8 mouse cellular contexts compared by ENCODE assay signal in the genomic region with DNA sequence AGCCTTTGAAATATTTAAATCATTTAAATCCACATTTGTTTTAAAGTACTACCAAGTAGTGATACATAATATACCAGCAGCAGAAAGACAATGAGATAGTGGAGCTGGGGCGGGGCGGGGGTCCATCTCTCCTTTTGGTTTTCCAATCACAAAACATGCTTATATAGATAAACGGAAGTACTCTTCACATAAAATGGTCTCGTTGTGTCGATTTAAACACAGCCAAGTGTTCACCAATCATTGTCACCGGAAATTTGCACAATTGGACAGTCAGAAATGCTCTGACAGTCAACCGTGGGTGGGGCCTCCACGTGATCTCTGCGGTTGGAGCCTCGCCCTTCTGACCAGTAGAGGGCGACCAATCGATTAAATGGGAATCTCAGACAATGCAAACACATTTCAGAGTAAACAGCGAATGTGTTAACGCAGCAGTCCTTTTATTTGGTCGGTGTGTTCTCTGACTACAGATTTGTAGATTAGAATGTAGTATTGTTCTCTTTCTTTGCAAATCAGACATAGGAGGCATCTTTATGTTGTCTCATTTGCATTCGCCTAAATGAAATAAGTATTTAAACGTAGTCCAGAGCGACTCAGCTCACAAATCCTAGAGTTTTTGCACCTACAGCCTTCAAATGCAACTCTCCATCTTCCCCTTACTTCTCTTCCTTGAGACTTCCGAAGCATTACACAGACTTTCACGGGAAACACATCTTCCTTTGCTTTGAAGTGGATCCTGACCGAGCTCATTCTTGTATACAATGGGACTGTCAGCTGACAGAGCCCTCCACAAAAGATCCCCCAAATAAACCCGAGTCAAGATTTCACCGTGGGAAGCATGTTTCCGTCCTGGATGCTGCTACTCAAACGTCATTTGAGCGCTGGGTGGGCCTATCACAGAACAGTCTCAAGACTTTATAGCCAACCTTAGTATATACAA. TPM values are rescaled to one million over a fixed set of nuclear protein-coding genes. Genes with fewer than 3 reads are reported as not detected.
A peak's percentile ranks its signal among the peaks of the same experiment; 100 is the strongest.
DNase-seq lines count a peak whose midpoint lies in the region; ATAC-seq lines count a peak whose summit lies in the region.

No protein-coding gene starts in this region.

- H3K4me2 ChIP-seq in hindbrain, embryonic 12.5 days (replicated peaks) = peak overlapping the region; percentile 59

- 9% methylated on average over 26 of the region's 26 CpGs for WGBS in hindbrain, embryonic 12.5 days

- peak; percentile 95 for DNase-seq in NIH3T3 (ENCODE audit: low read depth)
- peak; percentile 96 to 97 for DNase-seq in cerebellum, postnatal 10 days
- peak; percentile 84 to 89 for DNase-seq in frontal cortex, postnatal 10 days (ENCODE audit: low spot score in 2 of 2)
- peak; percentile 89 to 96 for DNase-seq in layer of hippocampus, postnatal 14 days (ENCODE audit: low spot score in 2 of 2)
- DNase-seq in lung, postnatal 14 days = peak; percentile 89
- peak; percentile 57 for DNase-seq in retina, adult 2 months (ENCODE audit: low read depth, low spot score)
- DNase-seq in thymus, postnatal 36 days = peak; percentile 89 to 90

- H3K27ac ChIP-seq in hindbrain, embryonic 12.5 days = peak overlapping the region; percentile 94

- no peaks in the 10 kb centered on the region for H3K9me3 ChIP-seq in hindbrain, embryonic 12.5 days (replicated peaks)

- H3K4me1 ChIP-seq in hindbrain, embryonic 12.5 days = peaks cover 21% of the 10 kb centered on the region

- H3K4me3 ChIP-seq in hindbrain, embryonic 12.5 days = peak overlapping the region; percentile 32

- H3K27me3 ChIP-seq in hindbrain, embryonic 12.5 days = 0 out of 2 replicates have a peak, but pooled peaks cover 2% of the 10 kb centered on the region

- peak overlapping the region; percentile 39; the same call in 1 of the 2 replicates for H3K9ac ChIP-seq in hindbrain, embryonic 12.5 days

- ATAC-seq in hindbrain, embryonic 12.5 days (ENCODE audit: low FRiP score) = peak; percentile 87

- H3K36me3 ChIP-seq in hindbrain, embryonic 12.5 days = no peaks in the 10 kb centered on the region

RNA-seq across cellular contexts. Expression of gene Ccn6, which starts 8.3 kb away (rescaled TPM):
- polyA plus RNA-seq in hindbrain, embryonic 12.5 days (2016; fragmentation: Nextera tagmentation; extraction: Ambion mirVana) = 0.31 and 1.3 TPM in 2 replicates
- total RNA-seq in layer of hippocampus, postnatal 14 days (2021) = under 1 TPM; 0.45 to 0.53 TPM

RNA-seq across cellular contexts. Expression of gene Tube1, which starts 38.1 kb away (rescaled TPM):
- polyA plus RNA-seq in hindbrain, embryonic 12.5 days (2016; fragmentation: Nextera tagmentation; extraction: Ambion mirVana) = 14.4 and 18.5 TPM in 2 replicates
- total RNA-seq in layer of hippocampus, postnatal 14 days (2021) = 1 to 10 TPM; 3.8 to 4.7 TPM

RNA-seq across cellular contexts. Expression of gene Fam229b, which starts 38.2 kb away (rescaled TPM):
- polyA plus RNA-seq in hindbrain, embryonic 12.5 days (2016; fragmentation: Nextera tagmentation; extraction: Ambion mirVana) = 18.4 and 20.8 TPM in 2 replicates
- total RNA-seq in layer of hippocampus, postnatal 14 days (2021) = 10 to 100 TPM; 15.1 to 17.6 TPM

Comparison
In these comparisons a context has a peak if more than half of its experiments do, and no peak if none do; other contexts are left out.
1. Peak in every context shown above with its lines: DNase-seq, ATAC-seq, H3K4me3 ChIP-seq and H3K27ac ChIP-seq.